Mouse (Mus musculus) kidney, postnatal 10 days (tissue): ENCODE data around the gene Farsa.
A peak's percentile ranks its signal among the peaks of the same experiment; 100 is the strongest.

Source experiments
- DNase-seq: peaks from one replicate; pipeline ENCODE4 v3.0.0; 2021; ENCODE audit warnings: mixed read lengths

Farsa gene

DNA sequence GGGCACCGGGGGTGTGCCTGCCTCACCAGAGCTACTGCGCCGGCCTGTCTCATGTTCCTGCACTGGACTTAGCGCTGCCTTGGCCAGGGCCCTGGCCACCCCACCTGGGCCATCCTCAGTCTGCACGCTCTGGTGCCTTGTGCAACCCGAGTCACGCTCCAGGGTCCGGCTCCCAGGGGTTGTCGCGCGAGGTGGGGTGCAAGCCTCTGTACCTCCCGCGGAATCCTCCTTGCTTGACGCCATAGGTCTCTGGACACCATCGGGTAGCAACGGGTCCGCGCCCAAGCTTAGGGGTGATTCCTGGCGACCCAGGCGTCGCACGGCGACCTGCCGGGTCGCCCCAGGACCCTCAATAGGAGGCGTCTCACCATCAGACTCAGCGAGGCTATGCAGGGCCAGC, 55.6 kb downstream of the Farsa start:
- no peak for DNase-seq

DNA sequence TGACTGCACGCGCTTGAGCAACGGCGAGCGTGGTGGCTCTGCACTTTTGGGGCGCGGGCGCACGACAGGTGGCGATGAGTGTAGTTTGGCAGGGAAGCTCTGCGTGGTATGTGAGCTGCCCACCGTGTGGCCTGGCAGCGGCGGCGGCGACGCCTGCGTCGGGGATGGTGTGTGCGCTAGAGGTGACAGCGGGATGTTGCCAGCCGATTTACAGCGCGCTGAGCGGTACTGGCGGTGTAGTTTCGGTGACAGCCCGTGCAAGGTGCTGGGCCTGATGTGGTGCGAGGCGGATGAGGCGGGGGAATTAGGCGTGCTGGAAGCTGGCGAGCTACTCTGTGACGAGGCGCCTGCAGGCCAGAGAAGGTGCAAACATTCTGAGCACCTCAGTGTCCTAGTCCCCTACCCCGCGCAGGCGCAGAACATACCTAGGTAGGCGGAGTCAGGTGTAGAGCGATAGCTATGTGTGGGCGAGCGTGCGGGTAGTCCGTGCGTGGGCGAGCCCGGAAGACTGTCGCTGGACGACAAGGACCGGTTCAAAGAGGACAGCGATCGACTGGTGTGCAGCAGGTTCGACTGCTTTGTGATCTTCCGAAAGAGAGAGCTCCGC, 56.2 kb downstream of the Farsa start:
- peak; percentile 79 for DNase-seq

DNA sequence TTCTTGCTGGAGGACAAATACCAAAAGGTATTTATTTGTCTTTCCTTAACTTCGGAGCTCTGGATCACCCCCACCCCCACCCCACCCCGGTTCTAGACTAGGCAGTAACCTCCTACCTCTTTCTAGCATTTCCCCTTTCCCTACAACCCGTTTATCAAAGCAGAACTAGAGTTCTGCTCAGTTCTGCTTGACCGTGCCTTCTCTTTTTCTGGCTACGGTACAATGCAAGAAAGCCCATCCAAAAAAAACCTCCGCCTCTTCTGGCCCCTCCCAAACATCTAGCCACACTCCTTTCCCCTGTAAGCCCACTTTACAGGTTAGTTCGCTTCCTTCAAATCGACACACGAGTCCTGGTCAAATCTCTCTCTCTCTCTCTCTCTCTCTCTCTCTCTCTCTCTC, 56.7 kb downstream of the Farsa start:
- DNase-seq, result no peak

DNA sequence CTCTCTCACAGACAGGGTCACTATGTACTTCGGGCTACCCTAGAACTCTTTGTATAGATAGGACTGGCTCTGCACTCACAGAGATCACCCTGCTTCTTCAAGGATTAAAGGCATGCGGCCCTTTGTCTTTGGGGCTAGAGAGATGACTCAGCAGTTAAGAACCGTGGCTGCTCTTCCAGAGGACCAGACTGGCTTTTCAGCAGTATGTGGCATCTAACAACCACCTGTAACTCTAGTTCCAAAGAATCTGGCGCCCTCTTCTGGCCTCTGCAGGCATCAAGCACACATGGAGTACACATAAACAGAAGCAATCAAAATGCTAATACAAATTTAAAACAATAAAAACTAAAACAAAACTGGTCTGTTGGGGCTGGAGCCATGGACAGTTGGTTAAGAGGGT, 57.2 kb downstream of the Farsa start:
- peak; percentile 28 for DNase-seq

DNA sequence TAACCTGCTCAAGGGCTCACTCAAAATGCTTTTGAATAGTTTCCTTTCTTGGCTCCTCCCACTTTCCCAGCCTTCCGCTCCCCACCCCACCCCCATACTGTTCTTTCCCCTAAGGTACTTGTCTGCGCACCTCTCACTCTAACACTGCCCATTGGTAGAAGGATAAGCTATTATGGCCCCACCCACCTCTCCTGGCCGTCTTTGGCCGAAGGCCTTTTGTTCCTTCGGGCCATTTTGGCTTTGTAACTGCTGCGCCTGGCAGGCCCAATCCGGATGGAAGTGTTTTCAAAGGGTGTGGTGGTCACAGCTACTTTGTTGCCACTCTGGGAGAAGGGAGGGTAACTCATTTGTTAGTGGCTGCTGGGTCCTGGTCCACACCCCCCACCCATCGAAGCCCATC, 58.5 kb downstream of the Farsa start:
- no peak for DNase-seq

DNA sequence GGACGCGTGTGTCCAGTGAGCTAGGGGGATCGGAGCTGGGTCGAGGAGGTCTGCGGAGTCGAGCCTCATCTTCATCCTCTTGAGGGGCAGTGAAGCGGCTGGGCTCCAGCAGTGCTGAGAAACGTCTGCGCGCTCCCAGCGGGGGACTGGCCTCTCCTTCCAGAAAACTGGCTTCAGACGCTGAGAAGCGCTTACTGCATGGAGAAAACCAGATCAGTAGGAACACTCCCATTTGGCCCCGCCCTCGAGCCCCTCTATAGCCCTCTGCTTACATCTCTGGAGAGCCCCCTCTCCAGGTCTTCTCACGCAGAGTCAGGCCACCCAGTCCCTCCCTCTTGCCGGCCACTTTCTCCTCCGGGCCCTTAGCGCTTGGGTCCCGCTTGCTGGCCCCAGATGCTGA, 61.0 kb downstream of the Farsa start:
- no peak for DNase-seq

DNA sequence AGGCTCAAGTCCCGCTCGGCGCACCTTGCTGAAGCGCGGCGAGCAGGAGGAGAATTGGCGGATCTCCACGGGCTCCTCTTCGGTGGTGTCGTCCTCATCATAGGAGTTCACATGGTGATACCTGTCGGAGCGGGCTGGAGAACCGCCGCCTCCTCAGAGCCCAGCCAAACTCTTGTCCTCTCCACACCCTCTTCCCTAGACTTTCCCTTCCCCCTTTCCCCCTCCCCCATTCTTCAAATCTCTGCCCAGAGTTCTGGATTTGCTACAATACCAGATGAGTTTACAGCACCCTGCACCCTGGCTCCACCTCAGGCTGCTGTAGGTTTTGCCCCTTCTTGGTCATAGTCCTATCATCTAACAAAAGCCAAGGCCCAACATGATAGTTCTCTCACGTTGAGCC, 61.9 kb downstream of the Farsa start:
- no peak for DNase-seq
